Mouse (Mus musculus) retina, adult 2 months (tissue): ENCODE data around the gene Cd300a.

Experiments used
- DNase-seq: peaks from one replicate; pipeline ENCODE4 v3.0.0-alpha.2; 2012; ENCODE audit warnings: low read depth, low spot score

Gene Cd300a

GRCm38 (mm10) chr11:114866486-114867360, 23.1 kb upstream of the Cd300a start:
- DNase-seq, result no peak

GRCm38 (mm10) chr11:114867361-114868235, 22.2 kb upstream of the Cd300a start:
- DNase-seq, result no peak

DNA sequence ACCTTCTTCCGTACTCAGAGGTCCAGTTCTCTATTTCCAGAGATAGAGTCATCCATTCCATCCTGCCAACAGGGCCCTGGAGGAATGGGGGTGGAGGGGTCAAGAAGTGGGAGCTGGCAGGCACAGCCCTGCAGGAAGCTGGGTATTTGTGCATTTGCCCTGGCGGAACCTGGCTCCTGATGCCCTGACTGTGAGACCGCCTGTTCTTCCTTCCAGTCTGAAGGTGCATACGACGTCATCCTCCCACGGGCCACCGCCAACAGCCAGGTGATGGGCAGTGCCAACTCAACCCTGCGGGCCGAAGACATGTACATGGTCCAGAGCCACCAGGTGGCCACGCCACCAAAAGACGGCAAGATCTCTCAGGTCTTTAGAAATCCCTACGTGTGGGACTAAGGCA, 21.6 kb upstream of the Cd300a start:
- DNase-seq, result no peak

- DNase-seq, result no peak
Measured at GRCm38 (mm10) chr11:114869787-114870186, 20.1 kb upstream of the Cd300a start.

DNA sequence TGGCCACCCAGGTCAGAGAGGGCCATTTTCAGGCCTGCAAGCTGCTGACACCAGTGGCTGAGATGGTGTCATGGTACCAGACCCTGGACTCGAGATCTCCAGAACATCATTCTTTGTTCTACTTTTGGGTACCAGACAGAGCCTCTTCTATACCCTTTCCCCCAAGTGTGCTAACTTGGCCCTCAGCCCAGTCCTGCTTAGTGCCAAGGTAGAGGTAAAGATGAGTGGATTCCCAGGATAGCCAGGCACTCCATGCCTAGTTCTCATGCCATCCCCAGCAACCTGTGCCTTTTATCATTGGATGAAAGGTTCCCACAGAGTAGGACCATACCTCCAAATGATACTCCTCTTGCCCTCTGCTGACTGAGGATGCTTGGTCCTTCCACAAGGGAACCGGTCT, 18.3 kb upstream of the Cd300a start:
- DNase-seq, result no peak

- DNase-seq, result no peak
Measured at GRCm38 (mm10) chr11:114873022-114873817, 16.6 kb upstream of the Cd300a start.

- no peak for DNase-seq
Measured at GRCm38 (mm10) chr11:114874226-114875145, 15.4 kb upstream of the Cd300a start.

DNA sequence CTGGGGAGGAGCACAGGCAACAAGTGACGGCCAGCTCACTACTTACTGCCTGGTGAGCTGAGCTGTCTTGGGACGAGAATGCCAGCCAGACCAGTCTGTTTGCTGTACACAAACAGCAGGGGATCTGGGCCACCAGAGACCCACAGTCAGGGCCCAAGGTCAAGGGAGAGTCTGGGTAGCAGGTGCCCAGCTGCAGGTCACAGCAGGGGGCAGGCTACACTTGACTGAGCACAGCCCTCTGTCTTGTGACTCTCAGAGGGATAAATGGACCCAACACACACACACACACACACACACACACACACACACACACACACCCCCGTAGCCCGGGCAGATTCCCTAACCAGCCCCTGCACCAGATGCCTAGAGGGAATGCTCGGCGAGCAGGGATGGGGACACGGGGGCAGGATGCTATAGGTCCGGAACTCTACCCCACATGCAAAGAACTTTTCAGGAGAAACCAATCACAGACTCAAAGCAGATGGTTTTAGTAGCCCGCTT, 14.5 kb upstream of the Cd300a start:
- DNase-seq, result no peak

GRCm38 (mm10) chr11:114876176-114876575, 13.7 kb upstream of the Cd300a start:
- no peak for DNase-seq

DNA sequence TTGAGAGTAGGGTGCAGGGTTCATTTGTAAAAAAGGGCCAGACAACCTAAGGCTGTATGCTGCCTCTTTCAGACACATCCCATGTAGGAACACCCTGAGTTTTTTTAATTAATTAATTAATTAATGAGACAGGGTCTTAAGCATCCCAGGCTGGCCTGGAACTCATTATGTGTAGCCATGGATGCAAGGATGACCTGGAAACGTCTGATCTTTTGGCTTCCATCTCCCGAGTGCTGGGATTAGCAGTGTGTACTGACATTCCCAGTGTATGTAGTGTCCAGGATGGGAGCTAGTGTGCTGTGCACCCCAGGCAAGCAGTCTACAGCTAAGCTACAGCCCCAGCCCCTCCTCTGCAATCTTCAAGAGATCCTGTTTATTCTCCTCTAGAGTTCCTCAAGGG, 13.2 kb upstream of the Cd300a start:
- no peak for DNase-seq

DNA sequence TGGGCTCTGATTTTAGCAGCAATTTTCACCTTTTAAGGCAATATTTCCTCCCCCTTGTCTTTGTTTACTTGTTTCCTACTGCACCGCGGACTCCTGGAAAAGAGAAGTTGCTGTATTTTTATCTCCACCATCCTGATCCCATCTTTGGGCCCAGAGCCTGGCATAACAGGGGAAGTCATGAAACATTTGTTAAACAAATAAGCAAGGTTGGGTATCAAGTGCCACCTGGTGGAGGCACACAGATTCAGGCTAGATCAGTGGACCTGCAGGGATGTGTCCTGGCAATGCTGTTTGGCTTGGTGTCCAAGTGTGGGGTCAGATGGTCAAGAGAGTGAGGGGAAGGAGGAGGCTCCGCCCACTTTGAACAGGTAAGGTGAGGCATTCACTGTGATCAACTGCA, 12.7 kb upstream of the Cd300a start:
- no peak for DNase-seq

GRCm38 (mm10) chr11:114879666-114880065, 10.2 kb upstream of the Cd300a start:
- no peak for DNase-seq

GRCm38 (mm10) chr11:114880185-114880584, 9.7 kb upstream of the Cd300a start:
- no peak for DNase-seq

DNA sequence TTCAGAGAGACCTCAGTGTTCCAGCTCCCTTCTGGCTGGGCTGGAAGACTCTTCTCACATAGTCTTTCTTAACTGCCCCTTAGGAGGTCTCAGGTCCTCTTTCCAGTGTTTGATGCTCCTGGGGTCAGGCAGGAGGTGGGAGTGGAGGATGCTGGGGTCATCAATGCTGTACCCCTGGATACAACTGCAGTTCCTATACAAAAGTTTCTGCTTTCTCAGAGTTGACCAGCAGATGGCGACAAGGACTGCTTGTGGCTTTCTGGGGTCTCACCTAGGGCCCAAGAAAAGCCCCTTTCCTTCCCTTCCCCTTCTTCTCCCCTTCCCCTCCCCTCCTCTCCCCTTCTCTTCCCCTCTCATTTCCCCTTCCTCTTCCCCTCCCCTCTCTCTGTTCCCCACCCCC, 9.3 kb upstream of the Cd300a start:
- DNase-seq, result no peak

GRCm38 (mm10) chr11:114883251-114883789, 6.5 kb upstream of the Cd300a start:
- no peak for DNase-seq

DNA sequence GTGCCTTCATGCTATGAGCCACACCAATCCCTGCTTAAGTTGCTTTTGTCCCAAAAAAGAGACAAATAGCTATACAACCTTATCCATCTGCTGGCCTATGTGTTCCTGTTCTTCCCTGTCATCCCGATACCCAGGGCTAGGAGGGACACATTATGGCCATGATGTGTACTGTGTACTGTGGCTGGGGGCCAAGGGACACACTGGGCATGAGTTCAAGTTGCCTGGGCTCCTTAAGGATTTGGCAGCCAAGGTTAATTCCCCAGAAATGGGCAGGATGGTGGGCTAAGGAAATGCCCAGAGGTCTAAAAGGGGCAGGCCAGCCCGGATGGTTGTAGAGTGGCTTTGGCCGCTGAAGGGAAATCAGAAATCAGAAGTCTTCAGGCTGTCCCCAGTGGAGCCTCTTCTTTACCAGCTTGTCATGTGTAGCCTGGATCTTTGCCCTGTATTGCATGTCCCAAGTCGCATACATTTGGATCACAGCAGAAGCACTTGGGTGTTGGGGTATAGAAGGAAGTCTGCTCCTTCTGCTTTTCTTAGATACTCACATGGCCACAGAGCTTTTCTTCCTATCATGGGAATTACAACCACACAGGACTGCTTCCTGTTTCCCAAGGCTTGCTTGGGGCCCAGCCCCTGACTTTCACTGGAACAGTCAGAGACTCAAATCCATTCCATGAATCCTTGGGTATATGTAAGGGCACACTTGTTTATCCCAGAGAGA, 5.3 kb upstream of the Cd300a start:
- DNase-seq, result no peak

- no peak for DNase-seq
Measured at GRCm38 (mm10) chr11:114890542-114890941, 701 bp downstream of the Cd300a start.

DNA sequence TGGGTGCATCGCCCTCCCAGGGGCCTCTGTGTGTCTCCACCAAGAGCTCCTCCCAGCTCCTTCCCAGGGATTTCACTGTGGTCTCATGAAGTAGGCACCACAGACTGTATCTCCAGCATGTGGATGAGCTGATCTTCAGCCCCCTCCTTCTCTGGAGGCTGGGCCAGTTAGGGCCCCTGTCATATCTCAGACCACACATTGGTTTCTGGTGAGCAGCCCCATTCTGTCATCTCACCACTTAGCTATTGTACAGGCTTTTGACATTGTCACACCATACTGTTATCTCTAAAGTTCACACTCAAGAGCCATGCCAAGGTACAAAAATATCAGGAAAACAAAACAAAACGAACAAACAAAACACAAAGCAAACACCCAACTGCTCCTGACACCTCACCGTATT, 6.2 kb downstream of the Cd300a start:
- DNase-seq, result no peak

DNA sequence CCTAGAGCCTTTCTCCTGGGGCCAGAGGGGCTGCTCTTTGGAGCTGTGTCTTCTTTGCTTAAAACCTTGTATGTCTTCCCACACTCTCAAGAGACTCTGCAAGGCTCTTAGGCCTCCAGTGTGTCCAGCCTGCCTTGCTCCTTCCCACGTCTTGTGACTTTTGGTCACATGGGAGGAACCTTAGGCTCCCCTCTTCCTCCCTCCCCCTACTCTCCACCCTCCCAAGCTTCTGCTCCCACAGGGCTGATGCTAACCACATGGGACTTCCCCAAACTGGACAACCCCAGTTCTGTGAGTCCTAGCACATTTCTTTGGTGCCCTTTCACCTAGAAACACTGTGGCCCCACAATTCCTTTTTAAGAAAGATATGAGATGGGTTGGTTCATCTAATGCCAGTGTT, 8.2 kb downstream of the Cd300a start:
- no peak for DNase-seq

DNA sequence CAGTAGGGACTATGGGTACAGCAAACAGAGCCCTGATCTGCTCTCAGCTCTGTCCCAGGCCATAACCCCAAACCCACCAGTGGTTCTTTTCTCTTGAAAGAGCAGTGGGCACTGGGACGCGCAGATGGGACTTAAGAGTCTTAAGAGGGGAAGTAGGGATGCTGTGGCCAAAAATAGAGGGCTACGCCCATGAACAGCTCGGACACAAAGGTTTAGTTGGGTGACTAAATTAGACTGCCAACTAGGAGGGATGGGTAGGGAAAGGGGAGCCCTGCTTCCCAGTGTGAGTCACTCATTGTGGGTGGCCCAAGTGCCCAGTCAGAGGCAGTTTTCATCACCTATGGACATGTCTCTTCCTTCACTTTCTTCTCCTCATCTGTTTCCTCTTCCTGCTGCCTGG, 13.4 kb downstream of the Cd300a start:
- DNase-seq, result no peak
